Mouse (Mus musculus) myocyte (in vitro differentiated cells): Measurements from ENCODE around the gene Mxi1.

Experiments
- MYOD1 ChIP-seq, 3 experiments: IDR thresholded peaks; one replicate each; pipeline ENCODE4 v1.6.1; 2011; ENCODE audit warnings: control low read depth in 2 of 3, low read depth in 2 of 3, mild to moderate bottlenecking in 2 of 3, moderate library complexity in 1 of 3; ENCODE audit not compliant: insufficient read length in 2 of 3, control insufficient read depth in 1 of 3
- MYOG ChIP-seq, 3 experiments: IDR thresholded peaks; one replicate each; pipeline ENCODE4 v1.6.1; 2011; ENCODE audit warnings: control low read depth in 2 of 3, low read depth in 2 of 3, mild to moderate bottlenecking in 2 of 3; ENCODE audit not compliant: insufficient read length in 2 of 3, control insufficient read depth in 1 of 3, insufficient read depth in 1 of 3
- POLR2A ChIP-seq: IDR thresholded peaks from one replicate; pipeline ENCODE4 v1.6.1; 2011; ENCODE audit warnings: low read depth, mild to moderate bottlenecking, control low read depth, moderate library complexity; ENCODE audit not compliant: insufficient read length
- POLR2AphosphoS2 ChIP-seq: IDR thresholded peaks from one replicate; pipeline ENCODE4 v1.6.1; 2011; ENCODE audit warnings: low read depth, control low read depth; ENCODE audit not compliant: insufficient read length
- TCF12 ChIP-seq: IDR thresholded peaks from one replicate; pipeline ENCODE4 v1.6.1; 2011; ENCODE audit warnings: mild to moderate bottlenecking, control low read depth; ENCODE audit not compliant: poor library complexity, insufficient read depth, severe bottlenecking
- USF1 ChIP-seq: IDR thresholded peaks from one replicate; pipeline ENCODE4 v1.6.1; 2011; ENCODE audit warnings: low read depth, mild to moderate bottlenecking, control low read depth, moderate library complexity

DNA sequence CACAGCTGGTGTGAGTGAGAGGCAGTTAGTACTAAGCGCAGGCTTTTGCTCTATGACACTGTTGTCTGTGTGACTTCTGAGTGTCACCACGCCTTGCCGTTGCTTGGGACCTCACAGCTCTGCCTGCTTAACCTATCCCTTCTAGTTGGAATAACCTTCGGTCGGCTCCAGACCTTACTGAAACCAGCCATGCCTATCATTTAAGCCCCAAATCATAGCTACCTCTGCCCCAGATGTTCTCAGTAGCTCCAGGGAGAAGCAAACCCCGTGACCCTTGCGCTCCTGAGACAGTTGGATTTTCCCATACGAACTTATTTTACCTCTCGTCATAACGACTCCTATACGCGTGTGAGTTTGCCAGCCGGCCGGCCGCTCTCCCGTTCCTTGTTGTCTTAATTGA, 33.7 kb downstream of the Mxi1 start:
- TF ChIP-seq MYOD1 (IDR thresholded peaks at IDR 0.05; ENCODE audit: control insufficient read depth in 1 of 3, insufficient read length in 2 of 3, low read depth in 2 of 3) (no peak), USF1 (no peak), MYOG (IDR thresholded peaks at IDR 0.05; ENCODE audit: control insufficient read depth in 1 of 3, insufficient read depth in 1 of 3, insufficient read length in 2 of 3, low read depth in 2 of 3) (no peak), POLR2AphosphoS2 (no peak), POLR2A (no peak), TCF12 (no peak)
